Mouse (Mus musculus): ENCODE measurements around the gene Map4. TPM values are rescaled to one million over a fixed set of nuclear protein-coding genes. Genes with fewer than 3 reads are reported as not detected.

Gene Map4
- total and polyA plus RNA-seq, 3 experiments = 14.4 to 45.8 (median 28.9) TPM

DNA sequence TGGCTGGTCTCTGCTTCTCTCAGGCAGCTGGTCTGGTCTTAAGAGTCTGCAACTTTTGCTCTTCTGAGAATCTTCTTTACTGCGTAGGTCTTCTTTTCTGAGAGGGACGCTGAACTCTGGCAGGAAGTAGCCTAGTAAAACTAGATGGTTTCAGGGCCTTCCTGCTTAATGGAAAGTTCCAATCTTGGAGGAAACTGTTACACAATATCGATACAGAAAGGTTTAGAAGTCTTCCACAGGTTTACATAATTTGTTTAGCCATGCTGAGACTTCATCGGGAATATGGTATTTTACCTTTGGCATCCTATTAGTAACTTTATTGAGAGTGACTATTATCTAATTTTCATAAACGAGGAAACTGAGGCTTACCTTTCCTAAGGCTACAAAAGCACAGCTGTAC, 1.2 kb upstream of the Map4 start:
- Histone ChIP-seq H3K9ac (ENCODE audit: insufficient read depth, low read depth) (no peak overlapping the region), H3K4me1 (ENCODE audit: control insufficient read depth in 1 of 2, insufficient read depth in 2 of 2) (peaks cover 2 to 22% of the 10 kb centered on the region in 2 experiments; a peak in 2 of 4 replicates), H3K4me3 (replicated peaks in 1 of 3; ENCODE audit: low read depth in 2 of 3, low read length in 2 of 3, poor library complexity in 1 of 3) (no peak overlapping the region), H3K4me2 (ENCODE audit: insufficient read depth, low read depth, poor library complexity, severe bottlenecking) (0 out of 2 replicates have a peak overlapping the region, but pooled peaks have one; percentile 33), H3K36me3 (replicated peaks in 1 of 2; ENCODE audit: control insufficient read depth in 1 of 2, insufficient read depth in 1 of 2, low read length in 1 of 2) (no peaks in the 10 kb centered on the region), H3K27me3 (replicated peaks) (no peaks in the 10 kb centered on the region), H3K9me3 (replicated peaks; ENCODE audit: low read length) (no peaks in the 10 kb centered on the region), H3K79me2 (replicated peaks; ENCODE audit: control insufficient read depth, extremely low read depth, insufficient read depth, poor library complexity, severe bottlenecking) (peaks cover 26% of the 10 kb centered on the region), H3K27ac (ENCODE audit: insufficient read depth, low read depth) (peak overlapping the region; percentile 65; the same call in 1 of the 2 replicates)
- dilution Hi-C loops (cut with MboI; ENCODE audit: extremely low pct_ligation_motif_present, extremely low pct_unique_long_range_greater_than_20kb, low sequenced_read_pairs) = no loop called here
- no peak for TF ChIP-seq CHD2 (IDR thresholded peaks at IDR 0.05; ENCODE audit: low read length)
- no peak for TF ChIP-seq USF1 (IDR thresholded peaks at IDR 0.05; ENCODE audit: low read depth, low read length)
- 0 out of 2 replicates have a peak, but pooled peaks have one; percentile 47 for TF ChIP-seq IRF4 (IDR thresholded peaks at IDR 0.05; ENCODE audit: low read depth, low read length)
- TF ChIP-seq EP300 (IDR thresholded peaks at IDR 0.05; ENCODE audit: low read length) = peak; percentile 84
- TF ChIP-seq ELF1 (IDR thresholded peaks at IDR 0.05; ENCODE audit: low read depth, low read length) = no peak
- peak; percentile 60; the same call in 1 of the 2 replicates for TF ChIP-seq JUN (IDR thresholded peaks at IDR 0.05; ENCODE audit: insufficient read depth, low read depth, low read length)
- TF ChIP-seq ZMIZ1 (IDR thresholded peaks at IDR 0.05; ENCODE audit: low read depth, low read length) = no peak
- peak; percentile 55; the same call in 1 of the 2 replicates for TF ChIP-seq ETS1 (conservative IDR thresholded peaks at IDR 0.05; ENCODE audit: low read depth, low read length)
- in situ Hi-C loops (cut with MboI; ENCODE audit: low pct_ligation_motif_present, low pct_unique_long_range_greater_than_20kb, low sequenced_read_pairs) = no loop called here
- DNase-seq (ENCODE audit: extremely low read depth) = peak; percentile 21

- in situ Hi-C loops (cut with MboI; ENCODE audit: low pct_ligation_motif_present, low pct_unique_long_range_greater_than_20kb, low sequenced_read_pairs) = no loop called here
- DNase-seq (ENCODE audit: extremely low read depth) = peak; percentile 39
- Histone ChIP-seq H3K79me2 (replicated peaks; ENCODE audit: control insufficient read depth, extremely low read depth, insufficient read depth, poor library complexity, severe bottlenecking) (peaks cover 28% of the 10 kb centered on the region), H3K36me3 (replicated peaks in 1 of 2; ENCODE audit: control insufficient read depth in 1 of 2, insufficient read depth in 1 of 2, low read length in 1 of 2) (no peaks in the 10 kb centered on the region), H3K9me3 (replicated peaks; ENCODE audit: low read length) (no peaks in the 10 kb centered on the region), H3K4me3 (replicated peaks in 1 of 3; ENCODE audit: low read depth in 2 of 3, low read length in 2 of 3, poor library complexity in 1 of 3) (peak overlapping the region; percentile 49 to 93 (median 86)), H3K4me1 (ENCODE audit: control insufficient read depth in 1 of 2, insufficient read depth in 2 of 2) (peaks cover 2 to 22% of the 10 kb centered on the region in 2 experiments; a peak in 2 of 4 replicates), H3K27me3 (replicated peaks) (no peaks in the 10 kb centered on the region), H3K27ac (ENCODE audit: insufficient read depth, low read depth) (peak overlapping the region; percentile 47), H3K9ac (ENCODE audit: insufficient read depth, low read depth) (peak overlapping the region; percentile 49), H3K4me2 (ENCODE audit: insufficient read depth, low read depth, poor library complexity, severe bottlenecking) (peak overlapping the region; percentile 33; the same call in 1 of the 2 replicates)
- dilution Hi-C loops (cut with MboI; ENCODE audit: extremely low pct_ligation_motif_present, extremely low pct_unique_long_range_greater_than_20kb, low sequenced_read_pairs) = no loop called here
- TF ChIP-seq MAFK (IDR thresholded peaks at IDR 0.05; ENCODE audit: insufficient replicate concordance, low read length) (0 out of 2 replicates have a peak, but pooled peaks have one; percentile 20), SIN3A (IDR thresholded peaks at IDR 0.05; ENCODE audit: low read length) (peak; percentile 59), CHD1 (IDR thresholded peaks at IDR 0.05; ENCODE audit: low read depth, low read length) (peak; percentile 61; the same call in 1 of the 2 replicates), ETS1 (conservative IDR thresholded peaks at IDR 0.05; ENCODE audit: low read depth, low read length) (no peak), HCFC1 (IDR thresholded peaks at IDR 0.05; ENCODE audit: low read depth, low read length) (peak; percentile 17; the same call in 1 of the 2 replicates), MYC (IDR thresholded peaks at IDR 0.05; ENCODE audit: low read depth, low read length) (no peak)
Measured at GRCm38 (mm10) chr9:109930752-109931151, 508 bp upstream of the Map4 start.

Data from CH12.LX (cell line).